Mouse (Mus musculus): ENCODE results near the gene Nsd1.
A peak's percentile ranks its signal among the peaks of the same experiment; 100 is the strongest.

Nsd1 gene

DNA sequence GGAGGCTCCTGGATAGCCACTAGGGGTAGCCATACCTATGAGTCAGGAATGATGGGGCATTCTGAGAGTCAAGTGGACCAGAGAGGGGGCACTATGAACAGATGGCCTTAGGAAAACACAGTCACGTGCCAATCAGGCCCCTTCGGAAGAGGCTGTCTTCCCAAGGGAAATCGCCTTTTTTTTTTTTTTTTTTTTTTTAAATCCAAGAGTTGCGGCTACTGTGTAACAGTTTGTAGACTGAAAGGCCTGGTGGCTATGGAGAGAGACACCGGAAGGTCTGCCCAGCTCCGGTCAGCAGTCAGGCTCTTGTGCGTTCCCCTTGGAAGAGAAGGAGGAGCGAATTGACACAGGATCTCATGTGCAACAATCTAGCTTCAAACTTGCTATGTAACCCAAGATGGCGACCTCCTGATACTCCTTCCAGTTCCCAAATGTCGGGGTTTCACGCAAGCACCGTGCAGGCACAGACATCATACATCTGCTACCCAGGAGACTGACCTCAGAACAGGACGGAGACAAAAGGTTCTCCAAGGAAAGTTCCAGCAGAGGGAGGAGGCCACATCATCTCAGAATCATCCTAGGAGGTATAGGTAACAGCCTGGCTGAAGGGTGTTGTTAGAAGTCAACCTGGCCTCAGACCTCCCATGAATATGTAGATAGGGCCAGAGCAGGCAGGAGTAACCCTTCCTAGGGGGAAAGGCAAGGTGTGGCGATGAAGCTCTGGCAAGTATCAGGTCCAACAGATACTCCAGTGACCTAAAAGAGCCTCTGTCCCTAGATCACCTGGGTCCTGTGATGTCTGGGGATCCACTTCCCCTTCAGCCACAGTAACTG, 121.2 kb downstream of the Nsd1 start:
- no peak for DNase-seq

DNA sequence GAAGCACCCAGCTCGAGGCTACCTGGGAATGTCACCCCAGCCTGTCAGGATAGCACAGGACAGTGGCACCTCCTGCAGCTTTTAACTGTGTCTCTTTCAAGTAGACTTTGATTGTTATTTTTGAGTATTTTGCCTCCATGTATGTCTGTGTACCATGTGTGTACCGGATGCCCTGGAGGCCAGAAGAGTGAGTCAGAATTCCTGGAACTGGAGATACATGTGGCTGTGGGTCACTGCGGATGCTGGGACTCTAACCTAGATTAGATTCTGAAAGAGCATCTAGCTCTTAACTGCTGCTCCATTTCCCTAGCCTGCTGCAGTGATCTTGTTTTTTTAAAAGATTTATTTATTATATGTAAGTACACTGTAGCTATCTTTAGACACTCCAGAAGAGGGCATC, 122.7 kb downstream of the Nsd1 start:
- no peak for DNase-seq

DNA sequence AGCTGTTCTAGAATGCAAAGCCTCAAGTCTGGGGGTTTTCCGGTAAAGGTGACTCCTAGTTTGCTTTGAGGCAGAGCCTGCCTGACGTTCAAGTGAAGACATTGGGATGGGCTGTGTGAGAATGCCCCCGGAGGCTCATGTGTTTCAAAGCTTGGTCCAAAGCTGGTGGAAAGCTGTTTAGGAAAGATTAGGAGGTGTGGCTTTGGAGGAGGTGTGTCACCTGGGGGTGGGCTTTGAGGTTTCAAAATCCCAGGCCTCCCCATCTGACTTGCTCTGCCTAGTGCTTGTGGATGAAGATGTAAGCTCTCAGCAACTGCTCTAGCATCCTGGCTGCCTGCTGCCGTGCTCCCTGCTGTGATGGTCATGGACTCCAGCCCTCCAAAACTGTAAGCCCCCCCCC, 126.1 kb downstream of the Nsd1 start:
- DNase-seq: no peak

DNA sequence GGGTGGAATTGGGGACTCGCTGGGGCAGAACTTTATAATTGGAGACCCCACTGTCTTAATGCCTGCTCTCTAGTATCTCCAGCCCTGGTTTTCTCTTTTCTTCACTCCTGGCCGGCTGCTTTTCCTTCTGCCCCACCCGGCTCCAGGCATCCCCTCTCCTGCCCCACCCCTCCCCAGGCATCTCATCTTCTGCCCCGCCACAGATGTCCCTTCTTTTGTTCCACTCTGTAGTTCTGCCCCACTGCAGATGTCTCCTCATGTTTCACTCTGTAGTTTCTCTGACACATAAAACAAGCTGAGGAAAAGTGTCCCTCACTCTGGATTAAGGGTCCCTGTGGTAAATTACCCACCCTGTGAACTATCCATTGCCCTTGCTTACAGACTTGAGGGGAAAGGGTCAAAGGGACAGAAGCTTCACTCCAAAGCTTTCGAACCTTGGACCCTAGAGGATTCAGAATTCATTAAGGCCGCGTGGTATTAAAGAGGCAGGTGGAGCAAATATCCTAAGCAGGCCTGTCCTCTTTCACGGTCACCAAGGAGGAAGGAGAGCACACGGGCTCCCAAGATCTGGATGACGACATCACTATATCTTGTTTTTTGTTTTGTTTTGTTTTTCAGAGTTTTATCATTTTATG, 127.9 kb downstream of the Nsd1 start:
- DNase-seq: no peak

DNA sequence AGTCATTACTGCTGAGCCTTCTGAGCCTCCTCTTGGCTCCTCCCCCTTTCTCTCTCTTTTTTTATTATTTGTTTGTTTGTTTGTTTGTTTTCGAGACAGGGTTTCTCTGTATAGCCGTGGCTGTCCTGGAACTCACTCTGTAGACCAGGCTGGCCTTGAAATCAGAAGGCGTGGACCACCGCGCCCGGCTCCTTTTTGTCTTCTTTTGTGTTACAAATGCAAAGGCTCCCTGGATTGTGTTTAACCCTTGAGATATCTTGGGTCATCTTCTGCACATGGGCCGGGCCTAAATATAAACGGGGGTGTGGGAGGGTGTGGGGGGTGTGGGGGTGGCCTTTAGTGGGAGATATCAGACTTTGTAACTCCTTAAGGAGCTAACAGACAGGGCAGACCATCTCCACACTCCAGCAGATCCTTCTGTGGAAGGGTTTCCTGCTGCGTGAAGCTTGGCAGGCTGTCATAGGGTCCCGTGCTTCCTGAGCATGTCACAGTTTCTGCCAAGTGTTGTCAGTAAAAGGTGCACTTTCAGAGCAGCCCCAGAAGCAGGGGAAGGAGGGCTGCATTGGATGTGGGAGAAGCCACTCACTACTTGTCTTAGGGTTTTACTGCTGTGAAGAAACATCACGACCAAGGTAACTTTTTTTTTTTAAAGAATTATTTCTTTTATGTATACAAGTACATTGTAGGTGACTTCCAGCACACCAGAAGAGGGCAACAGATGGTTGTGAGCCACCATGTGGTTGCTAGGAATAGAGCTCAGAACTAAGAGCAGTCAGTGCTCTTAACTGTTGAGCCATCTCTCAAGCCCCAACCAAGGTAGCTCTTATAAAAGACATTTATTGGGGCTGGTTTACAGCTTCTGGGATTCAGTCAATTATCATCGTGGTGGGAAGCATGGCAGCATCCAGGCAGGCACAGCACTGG, 128.8 kb downstream of the Nsd1 start:
- DNase-seq: peak in 1 of 2 experiments; percentile 43

DNA sequence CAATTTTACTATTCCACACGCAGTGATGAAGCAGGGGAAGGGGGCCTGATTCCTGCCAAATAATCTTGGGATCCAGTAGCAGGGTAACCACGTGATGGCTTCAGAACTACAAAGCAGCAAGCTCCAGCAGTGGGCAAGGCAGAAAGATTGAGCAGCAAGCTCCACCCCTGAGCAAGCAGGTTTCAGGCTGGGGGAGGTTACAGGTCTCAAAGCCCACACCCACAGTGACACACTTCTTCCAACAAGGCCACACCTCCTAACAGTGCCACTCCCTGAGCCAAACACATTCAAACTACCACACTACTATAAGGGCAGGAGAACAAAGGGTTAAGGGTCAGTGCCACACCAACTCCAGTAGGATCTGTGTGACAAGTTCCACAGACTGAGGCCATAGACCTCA, 129.7 kb downstream of the Nsd1 start:
- DNase-seq: no peak

DNA sequence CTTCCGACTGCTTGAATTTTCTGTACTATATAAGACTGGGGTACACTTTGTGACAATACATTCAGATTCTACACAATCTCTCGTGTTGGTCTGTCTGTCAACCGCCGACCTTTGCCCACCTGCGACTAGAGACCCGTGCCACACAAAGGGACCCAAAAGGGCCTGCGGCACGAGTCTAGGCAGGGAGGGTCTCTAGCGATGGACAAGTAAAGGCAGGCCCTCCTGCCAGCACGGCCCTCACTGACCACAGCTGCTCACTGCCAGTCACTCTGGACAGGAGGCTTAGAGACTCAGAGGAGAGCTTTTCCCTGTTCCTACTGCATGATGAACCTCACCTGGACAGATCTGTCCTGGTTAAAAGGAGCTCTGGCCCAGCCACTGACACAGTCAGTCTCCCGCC, 132.9 kb downstream of the Nsd1 start:
- no peak for DNase-seq

DNA sequence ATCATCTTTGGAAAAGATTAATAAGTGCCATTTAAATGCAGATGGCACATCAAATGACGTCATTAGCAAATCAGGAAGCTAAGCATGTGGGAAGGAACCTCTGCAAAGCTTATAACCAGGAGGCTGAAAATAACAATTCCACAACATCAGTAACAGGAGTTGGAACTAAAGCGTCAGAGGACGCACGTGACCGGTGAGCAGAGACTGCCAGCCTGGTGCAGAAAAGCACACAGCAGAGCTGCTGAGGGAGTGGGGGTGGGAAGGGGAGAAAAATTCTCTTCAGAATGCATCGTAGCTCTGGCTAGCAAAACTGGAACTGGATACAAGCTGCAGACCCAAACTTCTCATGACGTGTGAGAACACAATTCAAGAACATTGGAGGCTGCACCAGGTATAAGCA, 134.7 kb downstream of the Nsd1 start:
- no peak for DNase-seq

DNA sequence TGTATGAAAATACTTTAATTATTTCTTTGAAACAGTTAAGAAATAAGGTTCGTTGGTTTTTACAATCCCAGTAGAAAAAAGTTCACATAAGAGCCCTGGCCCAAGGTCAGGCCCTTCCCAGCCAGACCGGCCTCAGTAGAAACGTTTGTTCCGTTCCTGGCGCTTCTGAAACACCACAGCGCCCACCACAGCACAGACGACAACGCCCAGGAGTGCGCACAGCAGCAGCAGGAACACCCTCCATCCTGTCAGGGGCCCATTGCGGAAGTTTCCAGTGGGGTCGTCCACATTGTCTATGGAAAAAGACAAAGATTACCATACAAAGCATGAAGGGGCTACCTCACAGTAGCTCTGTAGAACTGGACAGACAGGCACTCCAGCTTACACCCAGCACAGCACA, 137.2 kb downstream of the Nsd1 start:
- no peak for DNase-seq

DNA sequence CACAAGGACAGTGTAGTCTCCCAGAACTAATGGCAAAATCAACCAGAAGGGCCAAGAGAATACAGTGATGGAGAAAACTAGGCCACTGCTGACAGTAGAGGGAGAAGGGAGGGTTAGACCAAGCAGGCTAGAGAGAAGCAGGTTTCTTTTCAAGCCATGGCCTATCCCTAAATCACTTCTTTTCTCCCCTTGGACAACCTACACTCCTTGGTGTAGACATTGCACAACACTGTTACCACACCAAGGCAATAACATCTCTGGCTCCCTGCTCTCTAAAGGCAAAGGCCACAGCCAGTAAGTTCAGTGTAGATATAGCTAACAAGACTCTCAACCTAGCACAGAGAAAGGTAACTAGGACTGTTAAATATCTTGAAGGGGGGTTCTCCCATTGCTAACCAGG, 151.6 kb downstream of the Nsd1 start:
- DNase-seq: no peak

DNA sequence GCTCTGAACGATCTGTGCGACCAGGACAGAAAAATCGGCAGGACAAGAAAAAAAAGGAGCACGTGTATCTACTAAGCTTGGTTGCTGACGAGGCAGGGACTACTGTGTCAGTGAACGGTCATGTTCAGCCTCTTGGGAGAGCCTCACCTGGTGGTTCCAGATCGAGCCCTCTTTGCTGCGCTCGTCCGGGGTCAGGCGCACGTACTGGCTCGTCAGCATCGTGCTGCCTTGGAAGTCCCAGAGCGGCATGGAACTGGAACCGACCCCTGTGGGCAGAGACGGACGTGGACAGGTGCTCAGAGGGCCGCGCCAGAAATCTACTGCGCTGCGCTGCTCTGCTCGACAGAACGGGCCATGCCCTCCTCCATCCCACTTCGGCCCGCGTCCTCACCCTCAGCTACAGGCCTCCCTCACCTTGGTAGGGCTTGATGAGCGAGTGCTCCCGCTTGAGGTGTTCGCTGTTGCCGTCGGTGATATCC, 152.4 kb downstream of the Nsd1 start:
- no peak for DNase-seq

DNA sequence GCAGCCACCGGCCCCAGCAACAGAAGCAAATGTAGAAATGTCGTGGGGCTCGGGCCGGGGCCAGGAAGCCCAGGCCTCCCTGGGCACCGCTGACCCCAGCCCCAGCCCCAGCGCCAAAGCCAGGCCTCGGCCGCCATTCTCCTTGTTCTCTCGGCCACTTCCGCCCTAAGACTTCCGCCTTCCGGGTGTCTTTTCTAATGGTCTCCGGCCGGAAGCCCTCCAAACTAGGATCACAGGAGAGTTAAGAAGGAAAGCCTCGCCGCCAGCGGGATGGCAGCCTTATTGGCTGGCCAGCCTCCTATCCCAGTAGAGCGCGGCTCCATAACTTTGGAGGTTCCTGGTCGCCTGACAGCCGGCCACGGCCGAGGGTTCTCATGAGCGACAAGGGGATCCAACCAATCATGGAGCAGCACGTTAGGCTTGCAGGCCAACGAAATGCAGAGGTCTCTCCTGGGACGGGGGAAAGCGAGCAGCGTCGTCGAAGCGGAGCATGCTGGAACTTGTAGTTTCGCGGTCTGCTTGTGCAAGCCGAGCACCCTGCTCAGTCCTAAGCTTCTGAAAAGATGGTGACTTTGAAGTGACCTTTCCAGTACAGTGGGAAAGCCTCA, 153.0 kb downstream of the Nsd1 start, which contains the start of gene Lman2:
Gene Lman2 (minus strand): TSS at position 331 of the 608 bp plus-strand sequence.
- peak; percentile 94 to 96 for DNase-seq
